Mouse (Mus musculus): ENCODE results near the gene Prkd2.

GRCm38 (mm10) chr7:16913806-16914452, 71.2 kb downstream of the Prkd2 start:
- TF ChIP-seq CTCF (IDR thresholded peaks at IDR 0.05): peak; percentile 94
- no peak for TF ChIP-seq EP300 (IDR thresholded peaks at IDR 0.05)

All from lung, postnatal 0 days (tissue).